Mouse (Mus musculus): ENCODE measurements around the gene Tars. TPM values are rescaled to one million over a fixed set of nuclear protein-coding genes. Genes with fewer than 3 reads are reported as not detected.

Gene Tars
- total RNA-seq (2017), result 56.5 to 107 TPM (median 89.8 TPM) in 3 replicates

GRCm38 (mm10) chr15:11399356-11400067 lies at the start of gene Tars:
TSS of gene Tars (minus strand) at chr15:11399665.
- ATAC-seq (replicated peaks; ENCODE audit: insufficient number of reproducible peaks, low FRiP score, low TSS enrichment, poor library complexity, severe bottlenecking), result peak; percentile 100

GRCm38 (mm10) chr15:11437361-11437760 lies 37.9 kb upstream of the Tars start:
- no peak for ATAC-seq (replicated peaks; ENCODE audit: insufficient number of reproducible peaks, low FRiP score, low TSS enrichment, poor library complexity, severe bottlenecking)

GRCm38 (mm10) chr15:11436709-11437280 lies 37.3 kb upstream of the Tars start:
- ATAC-seq (replicated peaks; ENCODE audit: insufficient number of reproducible peaks, low FRiP score, low TSS enrichment, poor library complexity, severe bottlenecking), result no peak

GRCm38 (mm10) chr15:11426899-11427298 lies 27.4 kb upstream of the Tars start:
- ATAC-seq (replicated peaks; ENCODE audit: insufficient number of reproducible peaks, low FRiP score, low TSS enrichment, poor library complexity, severe bottlenecking), result no peak

GRCm38 (mm10) chr15:11413484-11413883 lies 14.0 kb upstream of the Tars start:
- ATAC-seq (replicated peaks; ENCODE audit: insufficient number of reproducible peaks, low FRiP score, low TSS enrichment, poor library complexity, severe bottlenecking), result no peak

GRCm38 (mm10) chr15:11412542-11412941 lies 13.1 kb upstream of the Tars start:
- no peak for ATAC-seq (replicated peaks; ENCODE audit: insufficient number of reproducible peaks, low FRiP score, low TSS enrichment, poor library complexity, severe bottlenecking)

GRCm38 (mm10) chr15:11411846-11412245 lies 12.4 kb upstream of the Tars start:
- ATAC-seq (replicated peaks; ENCODE audit: insufficient number of reproducible peaks, low FRiP score, low TSS enrichment, poor library complexity, severe bottlenecking), result no peak

- no peak for ATAC-seq (replicated peaks; ENCODE audit: insufficient number of reproducible peaks, low FRiP score, low TSS enrichment, poor library complexity, severe bottlenecking)
Measured at GRCm38 (mm10) chr15:11408155-11408826, 8.8 kb upstream of the Tars start.

- peak; percentile 87 for ATAC-seq (replicated peaks; ENCODE audit: insufficient number of reproducible peaks, low FRiP score, low TSS enrichment, poor library complexity, severe bottlenecking)
Measured at GRCm38 (mm10) chr15:11407381-11407780, 7.9 kb upstream of the Tars start.

GRCm38 (mm10) chr15:11406769-11407168 lies 7.3 kb upstream of the Tars start:
- ATAC-seq (replicated peaks; ENCODE audit: insufficient number of reproducible peaks, low FRiP score, low TSS enrichment, poor library complexity, severe bottlenecking), result no peak

GRCm38 (mm10) chr15:11398676-11399350 lies 652 bp downstream of the Tars start:
- no peak for ATAC-seq (replicated peaks; ENCODE audit: insufficient number of reproducible peaks, low FRiP score, low TSS enrichment, poor library complexity, severe bottlenecking)

GRCm38 (mm10) chr15:11396421-11396820 lies 3.0 kb downstream of the Tars start:
- no peak for ATAC-seq (replicated peaks; ENCODE audit: insufficient number of reproducible peaks, low FRiP score, low TSS enrichment, poor library complexity, severe bottlenecking)

GRCm38 (mm10) chr15:11392903-11393302 lies 6.6 kb downstream of the Tars start:
- ATAC-seq (replicated peaks; ENCODE audit: insufficient number of reproducible peaks, low FRiP score, low TSS enrichment, poor library complexity, severe bottlenecking), result no peak

- no peak for ATAC-seq (replicated peaks; ENCODE audit: insufficient number of reproducible peaks, low FRiP score, low TSS enrichment, poor library complexity, severe bottlenecking)
Measured at GRCm38 (mm10) chr15:11383796-11384195, 15.7 kb downstream of the Tars start.

- ATAC-seq (replicated peaks; ENCODE audit: insufficient number of reproducible peaks, low FRiP score, low TSS enrichment, poor library complexity, severe bottlenecking), result no peak
Measured at GRCm38 (mm10) chr15:11382585-11382984, 16.9 kb downstream of the Tars start.

- ATAC-seq (replicated peaks; ENCODE audit: insufficient number of reproducible peaks, low FRiP score, low TSS enrichment, poor library complexity, severe bottlenecking), result no peak
Measured at GRCm38 (mm10) chr15:11380616-11381015, 18.8 kb downstream of the Tars start.

GRCm38 (mm10) chr15:11380087-11380530 lies 19.4 kb downstream of the Tars start:
- no peak for ATAC-seq (replicated peaks; ENCODE audit: insufficient number of reproducible peaks, low FRiP score, low TSS enrichment, poor library complexity, severe bottlenecking)

- ATAC-seq (replicated peaks; ENCODE audit: insufficient number of reproducible peaks, low FRiP score, low TSS enrichment, poor library complexity, severe bottlenecking), result no peak
Measured at GRCm38 (mm10) chr15:11379431-11380086, 19.9 kb downstream of the Tars start.

Measured in monocyte, adult 5-6 weeks (primary cell).